Mouse (Mus musculus) intestine, embryonic 15.5 days (tissue): ENCODE data around the gene 1700030K09Rik. TPM values are rescaled to one million over a fixed set of nuclear protein-coding genes. Genes with fewer than 3 reads are reported as not detected.

Experiments
- ATAC-seq: fragments of 200-750 bp; cut with Nextera tagmentation; 2 replicates; pipeline ENCODE4 v1.8.0; 2017; ENCODE audit warnings: moderate TSS enrichment, moderate library complexity
- H3K27ac ChIP-seq: fragments of 300-500 bp; sonication (generic); 2 replicates; pipeline ENCODE4 v1.5.1; 2015; ENCODE audit warnings: mild to moderate bottlenecking, inconsistent platforms
- H3K27me3 ChIP-seq: fragments of 300-500 bp; sonication (generic); replicated peaks from 2 replicates; pipeline ENCODE4 v1.6.1; 2015; ENCODE audit warnings: inconsistent platforms
- H3K36me3 ChIP-seq: fragments of 300-500 bp; sonication (generic); 2 replicates; pipeline ENCODE4 v1.6.1; 2015; ENCODE audit warnings: inconsistent platforms
- H3K4me1 ChIP-seq: fragments of 300-500 bp; sonication (generic); replicated peaks from 2 replicates; pipeline ENCODE4 v1.6.1; 2015; ENCODE audit warnings: inconsistent platforms
- H3K4me2 ChIP-seq: fragments of 300-500 bp; sonication (generic); replicated peaks from 2 replicates; pipeline ENCODE4 v1.6.1; 2015; ENCODE audit warnings: mild to moderate bottlenecking, inconsistent platforms
- H3K4me3 ChIP-seq: fragments of 300-500 bp; sonication (generic); replicated peaks from 2 replicates; pipeline ENCODE4 v1.5.1; 2015; ENCODE audit warnings: inconsistent platforms
- H3K9ac ChIP-seq: fragments of 300-500 bp; sonication (generic); 2 replicates; pipeline ENCODE4 v1.6.1; 2015; ENCODE audit warnings: inconsistent platforms
- H3K9me3 ChIP-seq: fragments of 300-500 bp; sonication (generic); 2 replicates; pipeline ENCODE4 v1.6.1; 2016; ENCODE audit warnings: inconsistent platforms
- WGBS: fragments of 180-500 bp; shearing (Covaris S2); methylation state at CpG from one replicate; pipeline ENCODE4 v1.1.7; 2015; 5-methylcytosine and 5-hydroxymethylcytosine counted together
- polyA plus RNA-seq: library from polyadenylated mRNA; unstranded; fragments of >200 nt; fragmentation: Nextera tagmentation; extraction: Ambion mirVana; gene quantifications from 2 replicates; pipeline ENCODE4 v1.2.1, GENCODE M21; 2015

1700030K09Rik gene
- 11.8 and 11.9 TPM in 2 replicates for polyA plus RNA-seq

DNA sequence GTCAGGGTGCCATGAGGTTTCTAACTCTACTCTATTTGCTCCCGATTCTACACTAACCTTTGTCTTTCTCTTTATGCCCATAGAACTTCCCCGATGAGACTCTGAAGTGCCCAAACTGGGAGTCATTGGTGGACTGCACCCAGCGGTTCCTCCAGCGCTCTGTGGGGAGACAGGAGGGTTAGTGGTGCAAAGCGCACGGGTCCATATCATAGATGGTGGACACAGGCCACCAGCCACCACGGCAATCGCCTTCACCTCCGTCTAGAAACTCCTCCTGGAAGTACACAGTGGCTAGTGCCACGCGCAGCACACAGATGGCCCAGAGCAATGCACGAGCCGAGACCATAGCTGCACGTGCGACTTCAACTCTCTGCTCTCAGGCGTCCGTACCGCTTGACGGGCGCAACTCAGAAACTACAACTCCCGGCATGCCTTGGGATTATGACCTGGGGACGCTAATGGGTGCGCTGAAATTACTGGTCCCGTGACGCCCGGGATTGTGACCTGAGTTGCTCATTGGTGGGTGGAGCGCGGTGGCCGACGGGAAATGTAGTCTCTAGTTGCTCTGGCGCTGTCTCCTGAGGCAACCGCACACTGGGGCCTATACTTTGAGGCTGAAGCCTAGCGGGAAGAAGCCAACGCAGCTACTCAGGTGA is at the start of gene 1700030K09Rik, which contains the start of gene Calr3:
TSS of gene 1700030K09Rik (plus strand) at position 543 of the 656 bp plus-strand sequence.
TSS of gene Calr3 (minus strand) at position 533 of the 656 bp plus-strand sequence.
- H3K27ac ChIP-seq: 0 out of 2 replicates have a peak within 1 kb of the TSS, but pooled peaks have one; percentile 36
- H3K27me3 ChIP-seq: no peaks in the 10 kb centered on the region
- peak within 1 kb of the TSS; percentile 80 for H3K4me2 ChIP-seq
- H3K9ac ChIP-seq: peak within 1 kb of the TSS; percentile 73
- whole genome bisulfite sequencing: 5% methylated on average over 34 of the region's 34 CpGs
- peak; percentile 100 for ATAC-seq
- H3K9me3 ChIP-seq: no peaks in the 10 kb centered on the region
- peak within 1 kb of the TSS; percentile 45 for H3K4me3 ChIP-seq
- 0 out of 2 replicates have a peak, but pooled peaks cover 3% of the 10 kb centered on the region for H3K4me1 ChIP-seq
- H3K36me3 ChIP-seq: no peaks in the 10 kb centered on the region

DNA sequence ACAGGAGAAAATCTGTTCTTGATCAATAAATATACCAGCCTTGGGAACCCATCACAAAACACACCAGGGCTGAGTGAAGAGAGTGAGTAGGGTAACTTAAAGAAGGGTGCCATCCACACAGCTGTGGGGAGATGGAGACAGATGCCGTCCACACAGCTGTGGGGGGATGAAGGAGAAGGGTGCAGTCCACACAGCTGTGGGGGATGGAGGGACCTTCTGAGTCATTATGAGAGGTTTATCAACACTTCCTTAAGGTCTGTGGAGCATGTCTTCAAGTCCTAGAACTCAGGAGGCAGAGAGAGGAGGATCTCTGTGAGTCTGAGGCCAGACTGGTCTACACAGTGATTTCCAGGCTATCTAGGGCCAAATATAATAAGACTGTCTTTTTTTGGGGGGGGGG is 42.3 kb upstream of the 1700030K09Rik start:
- Histone ChIP-seq H3K36me3 (peaks cover 16% of the 10 kb centered on the region; the same call in 1 of the 2 replicates), H3K4me3 (no peak overlapping the region), H3K9ac (no peak overlapping the region), H3K4me2 (no peak overlapping the region), H3K4me1 (0 out of 2 replicates have a peak, but pooled peaks cover 2% of the 10 kb centered on the region), H3K27ac (no peak overlapping the region), H3K9me3 (no peaks in the 10 kb centered on the region), H3K27me3 (no peaks in the 10 kb centered on the region)
- ATAC-seq: no peak
- WGBS: 76% methylated on average over 1 of the region's 1 CpGs

DNA sequence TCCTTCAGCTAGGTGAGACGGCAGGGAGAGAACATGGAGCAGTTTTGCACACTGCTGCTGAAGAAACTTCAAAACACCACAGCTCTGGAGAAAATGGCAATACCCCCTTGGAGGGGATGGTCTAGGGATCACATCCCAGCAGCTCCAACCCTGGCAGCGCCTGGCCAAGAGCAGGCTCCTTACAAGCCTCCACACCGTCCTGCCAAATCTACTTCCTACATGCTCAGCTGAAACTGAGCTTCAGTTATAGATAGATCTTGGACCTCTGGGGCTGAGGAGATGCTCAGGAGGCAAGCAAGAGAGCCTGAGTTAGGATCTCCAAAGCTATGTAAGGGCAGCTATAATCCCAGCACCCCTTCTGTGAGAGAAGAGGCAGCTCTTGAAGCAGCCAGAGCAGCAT is 40.7 kb upstream of the 1700030K09Rik start:
- H3K9ac ChIP-seq: no peak overlapping the region
- H3K9me3 ChIP-seq: no peaks in the 10 kb centered on the region
- 0 out of 2 replicates have a peak, but pooled peaks cover 2% of the 10 kb centered on the region for H3K4me1 ChIP-seq
- ATAC-seq: no peak
- no peaks in the 10 kb centered on the region for H3K27me3 ChIP-seq
- H3K36me3 ChIP-seq: 0 out of 2 replicates have a peak, but pooled peaks cover 7% of the 10 kb centered on the region
- no peak overlapping the region for H3K4me2 ChIP-seq
- no peak overlapping the region for H3K4me3 ChIP-seq
- WGBS: 95% methylated on average over 3 of the region's 3 CpGs
- no peak overlapping the region for H3K27ac ChIP-seq

DNA sequence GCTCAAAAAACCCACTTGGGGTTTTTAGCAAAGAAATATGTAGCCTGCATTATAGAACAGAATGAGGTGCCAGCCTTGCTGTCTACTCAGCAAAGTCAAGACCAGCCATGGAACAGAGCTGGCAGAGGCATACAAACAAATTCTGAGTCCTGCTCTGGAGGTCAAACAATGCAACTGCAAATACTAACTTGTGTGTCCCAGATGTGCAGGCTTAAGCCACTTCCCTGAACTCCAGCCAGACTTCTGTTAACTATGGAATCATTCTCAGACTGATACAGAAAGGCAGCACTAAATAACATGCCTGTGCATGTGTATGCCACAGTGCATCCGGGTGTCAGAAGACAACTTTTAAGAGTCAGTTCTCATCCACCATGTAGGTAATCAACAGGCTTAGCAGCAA is 35.8 kb upstream of the 1700030K09Rik start:
- H3K9me3 ChIP-seq: no peaks in the 10 kb centered on the region
- H3K9ac ChIP-seq: no peak overlapping the region
- no peak overlapping the region for H3K4me3 ChIP-seq
- H3K27ac ChIP-seq: no peak overlapping the region
- H3K4me2 ChIP-seq: no peak overlapping the region
- ATAC-seq: no peak
- 0 out of 2 replicates have a peak, but pooled peaks cover 2% of the 10 kb centered on the region for H3K4me1 ChIP-seq
- 87% methylated on average over 1 of the region's 1 CpGs for WGBS
- H3K36me3 ChIP-seq: no peaks in the 10 kb centered on the region
- H3K27me3 ChIP-seq: no peaks in the 10 kb centered on the region

DNA sequence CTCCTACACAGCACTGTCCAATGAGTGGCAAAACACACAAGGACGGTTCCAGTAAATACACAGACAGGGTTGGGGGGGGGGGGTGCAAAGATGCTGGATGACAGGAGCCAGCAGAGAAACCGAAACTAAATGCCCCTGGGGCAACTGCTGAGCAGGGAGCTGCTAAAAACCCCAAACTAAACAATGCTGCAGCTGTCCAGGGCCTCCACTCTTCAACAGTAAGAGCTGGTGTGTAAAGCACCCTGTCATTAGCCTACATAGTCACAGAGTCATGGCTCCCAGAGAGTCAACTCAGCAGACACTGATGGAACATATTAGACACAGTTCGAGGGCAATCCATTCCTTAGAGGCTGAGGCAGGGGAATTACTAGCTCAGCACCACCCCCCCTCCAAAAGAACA is 34.2 kb upstream of the 1700030K09Rik start:
- WGBS: 65% methylated on average over 3 of the region's 3 CpGs

DNA sequence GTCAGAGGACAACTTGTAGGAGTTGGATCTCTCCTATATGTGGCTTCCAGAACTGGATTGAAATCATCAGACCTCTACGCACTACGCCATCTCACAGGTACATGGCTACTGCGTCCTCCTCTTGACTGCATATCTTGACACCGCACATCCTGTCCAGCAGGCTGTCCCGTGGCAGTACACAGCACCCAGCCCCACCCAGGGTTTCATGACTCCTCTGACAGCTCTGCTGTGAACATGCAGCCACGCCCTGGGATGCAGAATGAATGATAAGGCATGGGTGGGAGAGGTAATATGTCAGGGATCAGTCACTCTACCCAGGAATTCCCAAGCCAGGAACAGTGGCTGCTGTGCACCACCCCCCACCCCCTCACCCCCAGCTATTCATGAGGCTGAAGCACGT is 29.8 kb upstream of the 1700030K09Rik start:
- H3K4me1 ChIP-seq: peaks cover 29% of the 10 kb centered on the region; the same call in 1 of the 2 replicates
- H3K27me3 ChIP-seq: no peaks in the 10 kb centered on the region
- no peak overlapping the region for H3K27ac ChIP-seq
- no peak overlapping the region for H3K4me2 ChIP-seq
- H3K4me3 ChIP-seq: no peak overlapping the region
- ATAC-seq: peak; percentile 88
- 0 out of 2 replicates have a peak, but pooled peaks cover under 1% of the 10 kb centered on the region for H3K36me3 ChIP-seq
- H3K9ac ChIP-seq: no peak overlapping the region
- 72% methylated on average over 7 of the region's 7 CpGs for whole genome bisulfite sequencing
- H3K9me3 ChIP-seq: no peaks in the 10 kb centered on the region

More for the DNA sequence above, 34.2 kb upstream of the 1700030K09Rik start:
- H3K4me3 ChIP-seq: no peak overlapping the region
- H3K4me2 ChIP-seq: no peak overlapping the region
- no peaks in the 10 kb centered on the region for H3K27me3 ChIP-seq
- ATAC-seq: no peak
- H3K9me3 ChIP-seq: no peaks in the 10 kb centered on the region
- no peak overlapping the region for H3K27ac ChIP-seq
- 0 out of 2 replicates have a peak, but pooled peaks cover 11% of the 10 kb centered on the region for H3K4me1 ChIP-seq
- H3K9ac ChIP-seq: no peak overlapping the region
- no peaks in the 10 kb centered on the region for H3K36me3 ChIP-seq

DNA sequence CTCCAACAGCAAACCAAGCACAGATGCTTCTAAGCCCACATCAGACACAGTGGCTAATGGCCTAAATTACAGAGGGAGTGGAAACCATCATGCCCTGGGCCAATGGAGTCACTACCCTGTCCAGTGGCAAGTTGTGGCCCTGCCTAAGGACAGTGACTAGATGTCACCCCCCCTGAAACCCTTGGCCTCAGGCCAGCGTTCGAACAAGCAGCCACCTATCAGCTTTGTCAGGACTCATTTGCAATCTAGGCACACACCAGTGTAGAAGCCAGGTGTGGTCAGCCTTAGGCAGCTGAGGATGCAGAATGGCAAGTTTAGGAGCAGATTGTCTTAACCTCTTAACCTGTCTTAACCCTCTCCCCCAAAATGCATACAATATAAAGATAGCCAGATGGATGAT is 28.4 kb upstream of the 1700030K09Rik start:
- 70% methylated on average over 2 of the region's 2 CpGs for WGBS
- Histone ChIP-seq H3K9me3 (no peaks in the 10 kb centered on the region), H3K27me3 (no peaks in the 10 kb centered on the region), H3K27ac (no peak overlapping the region), H3K4me1 (peaks cover 40% of the 10 kb centered on the region), H3K36me3 (0 out of 2 replicates have a peak, but pooled peaks cover 3% of the 10 kb centered on the region), H3K4me2 (no peak overlapping the region), H3K9ac (no peak overlapping the region), H3K4me3 (no peak overlapping the region)
- 0 out of 2 replicates have a peak, but pooled peaks have one; percentile 5 for ATAC-seq

DNA sequence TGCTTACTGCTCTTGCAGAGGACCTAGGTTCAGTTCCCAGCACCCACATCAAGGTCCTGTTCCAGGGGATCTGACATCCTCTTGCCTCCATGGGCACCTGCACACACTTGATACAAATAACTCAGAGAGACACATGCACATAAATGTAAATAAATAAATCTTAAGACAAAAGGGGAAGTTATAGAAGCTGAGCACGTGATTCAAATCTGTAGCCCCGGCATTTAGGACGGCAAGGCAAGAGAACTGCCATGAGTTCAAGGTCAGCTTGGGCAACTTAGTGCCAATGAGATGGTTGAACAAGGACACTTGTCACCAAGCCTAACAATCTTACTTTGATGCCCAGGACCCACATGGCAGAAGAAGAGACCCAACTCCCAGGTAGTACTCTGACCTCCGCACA is 25.6 kb upstream of the 1700030K09Rik start:
- H3K4me1 ChIP-seq: peaks cover 48% of the 10 kb centered on the region
- no peak overlapping the region for H3K9ac ChIP-seq
- H3K4me3 ChIP-seq: no peak overlapping the region
- H3K27ac ChIP-seq: no peak overlapping the region
- H3K9me3 ChIP-seq: no peaks in the 10 kb centered on the region
- H3K36me3 ChIP-seq: 0 out of 2 replicates have a peak, but pooled peaks cover 3% of the 10 kb centered on the region
- H3K27me3 ChIP-seq: no peaks in the 10 kb centered on the region
- no peak overlapping the region for H3K4me2 ChIP-seq
- 91% methylated on average over 4 of the region's 4 CpGs for WGBS
- no peak for ATAC-seq

DNA sequence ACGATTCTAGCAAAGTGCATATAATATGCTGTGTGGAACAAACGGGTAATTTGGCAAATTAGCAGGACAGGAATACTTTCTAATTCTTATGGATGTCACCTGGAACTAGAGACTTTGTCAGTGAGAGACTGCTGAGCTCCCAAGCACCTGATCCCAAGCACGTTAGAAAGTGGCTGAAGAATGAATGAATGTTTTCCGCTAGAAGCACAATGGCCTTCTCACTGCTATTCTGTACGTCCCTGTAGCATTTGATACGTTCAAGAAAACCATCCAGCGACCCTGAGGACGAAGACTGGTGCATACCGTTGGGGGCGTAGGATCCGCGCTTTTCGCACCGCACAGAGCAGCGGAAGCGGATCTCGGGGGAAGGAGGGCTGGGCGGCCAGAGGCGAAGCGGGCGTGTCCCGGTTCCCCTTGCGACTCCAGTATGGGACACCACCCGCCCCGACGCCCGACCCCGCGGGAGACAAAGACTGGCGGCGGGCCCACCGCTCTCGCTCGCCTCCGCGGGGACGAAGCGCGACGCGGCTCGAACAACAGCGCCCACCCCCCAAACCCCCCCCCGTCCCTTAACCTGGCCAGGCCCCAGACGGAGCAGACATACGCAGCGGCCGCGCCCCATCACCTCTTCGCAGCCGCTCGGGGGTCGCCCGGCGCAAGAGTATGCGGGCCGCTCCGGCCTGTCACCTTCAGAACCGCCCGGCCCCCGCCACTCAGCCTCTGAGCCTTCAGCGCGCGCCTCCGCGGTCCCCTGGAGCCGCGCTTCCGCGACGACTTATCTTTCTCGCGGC is 22.9 kb upstream of the 1700030K09Rik start:
- Histone ChIP-seq H3K4me1 (peaks cover 34% of the 10 kb centered on the region), H3K9me3 (no peaks in the 10 kb centered on the region), H3K36me3 (0 out of 2 replicates have a peak, but pooled peaks cover 3% of the 10 kb centered on the region), H3K4me2 (peak overlapping the region; percentile 70), H3K27me3 (no peaks in the 10 kb centered on the region), H3K4me3 (peak overlapping the region; percentile 80), H3K27ac (peak overlapping the region; percentile 86), H3K9ac (peak overlapping the region; percentile 91)
- ATAC-seq: peak; percentile 64
- 2% methylated on average over 73 of the region's 73 CpGs for WGBS

DNA sequence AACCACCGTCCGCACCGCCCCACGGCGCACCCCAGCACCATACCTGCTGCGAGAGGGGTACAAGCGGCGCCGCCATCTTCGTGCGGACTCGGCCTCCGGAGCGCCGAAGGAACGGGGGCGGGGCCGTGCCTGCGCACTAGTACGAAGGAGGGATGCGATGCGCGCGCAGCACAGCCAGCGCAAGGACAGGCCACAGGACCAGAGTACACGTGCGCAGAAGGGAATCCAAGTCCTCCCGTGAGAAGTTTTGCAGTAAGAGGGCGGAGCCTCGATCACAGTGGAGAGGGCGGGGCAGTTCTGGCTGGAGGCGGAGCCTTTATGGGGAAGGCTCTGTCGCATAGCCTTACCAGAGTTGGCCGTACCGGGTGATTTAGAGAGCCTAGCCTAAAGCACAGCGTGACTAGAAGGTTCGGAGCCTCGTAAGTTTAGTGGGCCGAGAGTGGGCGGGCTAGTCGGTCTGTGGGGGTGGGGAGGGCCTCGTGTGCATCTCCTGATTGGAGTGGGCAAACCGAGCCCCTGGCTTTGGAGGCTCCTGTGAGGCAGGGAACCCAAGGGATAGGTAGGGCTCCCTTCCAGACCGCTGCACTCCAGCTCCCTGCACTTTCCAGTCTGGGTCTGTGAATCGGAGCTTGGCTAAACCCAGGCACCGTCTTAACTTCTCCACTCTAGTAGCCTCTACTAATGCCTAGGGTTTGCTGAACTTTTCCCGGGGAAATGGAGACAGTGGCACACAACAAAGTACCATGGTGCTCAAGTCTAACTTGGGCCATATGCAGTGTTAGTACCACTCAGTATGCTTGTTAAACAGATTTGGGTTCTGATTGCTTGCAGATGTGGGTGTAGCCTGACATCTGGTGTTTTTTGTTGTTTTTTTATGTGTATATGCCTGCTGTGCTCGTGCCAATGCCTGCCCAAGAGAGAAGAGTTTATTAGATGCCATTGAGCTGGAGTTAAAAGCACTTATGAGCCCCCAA is 22.0 kb upstream of the 1700030K09Rik start, which contains the start of gene Eps15l1:
TSS of gene Eps15l1 (minus strand) at position 99 of the 974 bp plus-strand sequence.
- Histone ChIP-seq H3K27me3 (no peaks in the 10 kb centered on the region), H3K36me3 (0 out of 2 replicates have a peak, but pooled peaks cover 3% of the 10 kb centered on the region), H3K9me3 (no peaks in the 10 kb centered on the region), H3K4me2 (peak within 1 kb of the TSS; percentile 83), H3K4me1 (peaks cover 29% of the 10 kb centered on the region), H3K27ac (peak within 1 kb of the TSS; percentile 86), H3K4me3 (peak within 1 kb of the TSS; percentile 80), H3K9ac (peak within 1 kb of the TSS; percentile 91)
- peak; percentile 98 for ATAC-seq
- under 1% methylated on average over 48 of the region's 48 CpGs for WGBS

DNA sequence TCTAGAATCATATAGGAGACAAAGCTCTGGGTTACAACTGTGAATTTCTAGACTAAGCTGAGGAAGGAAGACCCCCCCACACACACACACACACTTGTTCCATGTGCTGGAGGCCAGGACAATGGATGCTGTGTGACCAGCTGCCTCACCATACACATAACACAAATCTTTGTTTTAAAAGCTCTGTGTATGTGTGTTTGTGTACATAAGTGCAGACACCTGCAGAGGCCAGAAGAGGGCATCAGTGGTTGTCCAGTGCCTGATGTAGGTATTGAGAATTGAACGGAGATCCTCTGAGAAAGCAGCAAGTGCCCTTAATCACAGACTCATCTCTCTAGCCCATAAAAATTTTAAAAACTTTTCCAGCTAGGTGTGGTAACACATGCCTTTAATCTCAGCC is 20.8 kb upstream of the 1700030K09Rik start:
- no peak for ATAC-seq
- WGBS: 52% methylated on average over 1 of the region's 1 CpGs
- Histone ChIP-seq H3K27ac (no peak overlapping the region), H3K4me3 (no peak overlapping the region), H3K27me3 (no peaks in the 10 kb centered on the region), H3K4me1 (peaks cover 25% of the 10 kb centered on the region), H3K9me3 (no peaks in the 10 kb centered on the region), H3K36me3 (0 out of 2 replicates have a peak, but pooled peaks cover 3% of the 10 kb centered on the region), H3K9ac (no peak overlapping the region), H3K4me2 (no peak overlapping the region)
